Mouse (Mus musculus): ENCODE data around the gene Stx8.

DNA sequence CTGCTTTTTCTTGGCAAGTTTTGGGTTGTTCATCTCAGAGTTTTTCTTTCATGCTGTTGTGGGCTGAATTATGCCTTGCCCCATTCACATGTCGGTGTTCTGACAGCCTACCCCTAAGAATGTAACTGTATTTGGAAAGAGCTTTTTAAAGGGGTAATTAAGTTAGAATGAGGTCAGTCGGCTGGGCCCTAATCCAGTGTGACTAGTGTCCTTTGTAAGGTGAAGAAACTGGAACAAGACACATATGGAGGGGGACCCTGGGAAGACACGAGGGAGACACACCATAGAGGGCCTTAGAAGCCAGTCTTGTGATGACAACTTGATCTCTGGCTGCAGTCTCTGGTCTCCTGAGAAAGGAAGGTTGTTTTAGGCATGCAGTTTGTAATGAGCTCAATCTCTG, 63.9 kb downstream of the Stx8 start:
- no peak for TF ChIP-seq CTCF (IDR thresholded peaks at IDR 0.05; ENCODE audit: low read depth, low read length)
- TF ChIP-seq POLR2A (IDR thresholded peaks at IDR 0.05; ENCODE audit: borderline replicate concordance, low read depth, low read length) = no peak

All from bone marrow macrophage, adult 2 months (primary cell).